In the genomic region with DNA sequence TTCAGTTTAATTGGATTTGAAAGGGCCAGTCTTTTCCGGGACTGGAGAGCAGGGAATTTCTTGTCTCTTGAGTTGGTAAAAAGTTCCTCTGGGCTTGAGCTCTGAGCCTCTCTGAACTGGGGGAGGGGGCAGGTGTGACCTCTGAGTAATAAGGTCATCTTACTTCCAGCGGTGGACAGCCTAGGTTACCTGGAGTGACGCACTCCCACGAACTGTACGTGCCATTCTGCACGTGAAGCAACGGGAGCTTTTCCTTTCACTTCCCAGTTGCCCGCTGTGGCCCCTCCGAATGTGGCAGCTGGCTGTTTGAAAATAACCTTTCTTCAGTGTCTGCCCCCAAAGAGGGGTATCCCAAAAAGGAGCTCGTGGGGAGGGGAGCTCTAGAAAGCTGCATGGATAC, we compare ENCODE assay signal across 9 mouse cellular contexts. TPM values are rescaled to one million over a fixed set of nuclear protein-coding genes. Genes with fewer than 3 reads are reported as not detected.
DNase-seq lines count a peak whose midpoint lies in the region; ATAC-seq and TF ChIP-seq lines count a peak whose summit lies in the region.
"Had no signal": no experiment of that assay in that cellular context is flagged by ENCODE, and none has a peak within 500 bp of the region (broad histone marks: within the 10 kb centered on the region; RNA-seq: fewer than 3 reads in every experiment).

No protein-coding gene starts in this region.

- DNase-seq in lung, adult 2 months, result no peak
- DNase-seq in lung, postnatal 36 days, result no peak
- no peak for DNase-seq in urinary bladder, postnatal 10 days (ENCODE audit: low spot score)
- no peak for DNase-seq in layer of hippocampus, adult 18-20 months (ENCODE audit: low spot score in 2 of 2)
- DNase-seq in ovary, postnatal 14 days (ENCODE audit: low spot score), result no peak
- DNase-seq: adrenal gland, postnatal 14 days had no signal

- no peaks in the 10 kb centered on the region for H3K9me3 ChIP-seq in embryonic facial prominence, embryonic 12.5 days
- H3K9me3 ChIP-seq in limb, embryonic 13.5 days, result no peaks in the 10 kb centered on the region

- 8% methylated on average over 10 of the region's 10 CpGs for WGBS in lung, adult 2 months
- under 1% methylated on average over 10 of the region's 10 CpGs for WGBS in embryonic facial prominence, embryonic 12.5 days
- 1% methylated on average over 10 of the region's 10 CpGs for WGBS in limb, embryonic 13.5 days
- 2% methylated on average over 10 of the region's 10 CpGs for WGBS in small intestine, adult 2 months

- H3K4me1 ChIP-seq in lung, adult 2 months (ENCODE audit: control insufficient read depth, insufficient read depth, low read length), result peaks cover 3% of the 10 kb centered on the region
- H3K4me1 ChIP-seq in embryonic facial prominence, embryonic 12.5 days, result peaks cover 22% of the 10 kb centered on the region
- peaks cover 22% of the 10 kb centered on the region for H3K4me1 ChIP-seq in limb, embryonic 13.5 days
- peaks cover 7% of the 10 kb centered on the region; the same call in 1 of the 2 replicates for H3K4me1 ChIP-seq in small intestine, adult 2 months (ENCODE audit: control insufficient read depth, insufficient read depth, insufficient read length, low read length)

- H3K4me2 ChIP-seq in embryonic facial prominence, embryonic 12.5 days (replicated peaks), result peak overlapping the region; percentile 35
- H3K4me2 ChIP-seq in limb, embryonic 13.5 days (replicated peaks), result peak overlapping the region; percentile 50

- no peak overlapping the region for H3K9ac ChIP-seq in embryonic facial prominence, embryonic 12.5 days
- no peak overlapping the region for H3K9ac ChIP-seq in limb, embryonic 13.5 days

- no peaks in the 10 kb centered on the region for H3K36me3 ChIP-seq in embryonic facial prominence, embryonic 12.5 days
- H3K36me3 ChIP-seq in limb, embryonic 13.5 days, result no peaks in the 10 kb centered on the region
- H3K36me3 ChIP-seq in small intestine, adult 2 months (ENCODE audit: control insufficient read depth, insufficient read depth, low read length), result peaks cover 3% of the 10 kb centered on the region

- H3K27me3 ChIP-seq in embryonic facial prominence, embryonic 12.5 days, result peaks cover 50% of the 10 kb centered on the region
- H3K27me3 ChIP-seq in limb, embryonic 13.5 days, result peaks cover 71% of the 10 kb centered on the region
- peaks cover 10% of the 10 kb centered on the region for H3K27me3 ChIP-seq in small intestine, adult 2 months (ENCODE audit: control insufficient read depth, insufficient read depth, low read length)

- no peak overlapping the region for H3K27ac ChIP-seq in embryonic facial prominence, embryonic 12.5 days
- no peak overlapping the region for H3K27ac ChIP-seq in limb, embryonic 13.5 days
- H3K27ac ChIP-seq in small intestine, adult 2 months (ENCODE audit: insufficient read depth, low read depth, low read length), result no peak overlapping the region

- TF ChIP-seq CTCF in lung, adult 2 months (IDR thresholded peaks at IDR 0.05; ENCODE audit: insufficient read depth, low read length), result no peak
- no peak for TF ChIP-seq CTCF in small intestine, adult 2 months (IDR thresholded peaks at IDR 0.05; ENCODE audit: extremely low read depth, insufficient read length, insufficient replicate concordance, low read depth, low read length)

- H3K4me3 ChIP-seq in lung, adult 2 months (replicated peaks; ENCODE audit: extremely low read depth, low read depth, low read length), result peak overlapping the region; percentile 4
- H3K4me3 ChIP-seq in embryonic facial prominence, embryonic 12.5 days, result 0 out of 2 replicates have a peak overlapping the region, but pooled peaks have one; percentile 12
- peak overlapping the region; percentile 23 for H3K4me3 ChIP-seq in limb, embryonic 13.5 days
- peak overlapping the region; percentile 48 for H3K4me3 ChIP-seq in small intestine, adult 2 months (ENCODE audit: low read depth, low read length)

- no peak for TF ChIP-seq POLR2A in lung, adult 2 months (IDR thresholded peaks at IDR 0.05; ENCODE audit: borderline replicate concordance, extremely low read depth, low read depth, low read length)
- no peak for TF ChIP-seq POLR2A in small intestine, adult 2 months (IDR thresholded peaks at IDR 0.05; ENCODE audit: low read depth, low read length)

- no peak for ATAC-seq in embryonic facial prominence, embryonic 12.5 days (ENCODE audit: insufficient number of reproducible peaks, insufficient read depth, low FRiP score, low TSS enrichment)
- ATAC-seq in limb, embryonic 13.5 days (ENCODE audit: low FRiP score, low read depth), result no peak

RNA-seq across cellular contexts. Expression of a gene that starts 1.8 kb away (rescaled TPM):
- 25.6 and 30.4 TPM in 2 replicates for polyA plus RNA-seq in lung, adult 2 months (2012; rRNA removed)
- 3.4 and 4.5 TPM in 2 replicates for polyA plus RNA-seq in embryonic facial prominence, embryonic 12.5 days (2016; fragmentation: Nextera tagmentation; extraction: Ambion mirVana)
- polyA plus RNA-seq in limb, embryonic 13.5 days (2015; fragmentation: Nextera tagmentation; extraction: Ambion mirVana), result 3.6 and 4.8 TPM in 2 replicates
- polyA plus RNA-seq in small intestine, adult 2 months (2012; rRNA removed), result 143 and 416 TPM in 2 replicates
- 1 to 10 TPM; 4.0 to 4.1 TPM for total RNA-seq in layer of hippocampus, adult 18-20 months (2021)
